Mouse (Mus musculus): ENCODE measurements around the gene Oaz1. TPM values are rescaled to one million over a fixed set of nuclear protein-coding genes. Genes with fewer than 3 reads are reported as not detected.
A peak's percentile ranks its signal among the peaks of the same experiment; 100 is the strongest.
"Not testable (repeated sequence)": the region's sequence is repeated elsewhere in the genome, so short reads cannot be mapped to it uniquely, and the experiment has no call there.

Oaz1 gene
- polyA plus RNA-seq, 1 experiment from 2014 or later = 1,581 TPM

- 65% methylated on average over 7 of the region's 7 CpGs for WGBS
- H3K9ac ChIP-seq = no peak overlapping the region
- H3K27ac ChIP-seq = no peak overlapping the region
- H3K9me3 ChIP-seq (replicated peaks) = no peaks in the 10 kb centered on the region
- ATAC-seq = no peak
- no peak overlapping the region for H3K4me3 ChIP-seq
- no peaks in the 10 kb centered on the region for H3K36me3 ChIP-seq (ENCODE audit: poor library complexity, severe bottlenecking)
- peaks cover 29% of the 10 kb centered on the region for H3K27me3 ChIP-seq
- no peak overlapping the region for H3K4me2 ChIP-seq
- no peaks in the 10 kb centered on the region for H3K4me1 ChIP-seq
These were observed 11.7 kb upstream of the Oaz1 start for GRCm38 (mm10) chr10:80814800-80815199.

GRCm38 (mm10) chr10:80816303-80816702, 10.2 kb upstream of the Oaz1 start:
- WGBS = 79% methylated on average over 3 of the region's 3 CpGs
- H3K9ac ChIP-seq; H3K27ac ChIP-seq; H3K36me3 ChIP-seq (ENCODE audit: poor library complexity, severe bottlenecking); H3K4me1 ChIP-seq; H3K4me3 ChIP-seq; ATAC-seq; H3K9me3 ChIP-seq (replicated peaks); H3K4me2 ChIP-seq: not testable (repeated sequence)
- H3K27me3 ChIP-seq = peaks cover 14% of the 10 kb centered on the region; the same call in 1 of the 2 replicates

- no peak overlapping the region for H3K4me2 ChIP-seq
- H3K4me1 ChIP-seq = no peaks in the 10 kb centered on the region
- H3K4me3 ChIP-seq = no peak overlapping the region
- WGBS = 66% methylated on average over 2 of the region's 2 CpGs
- H3K9ac ChIP-seq = no peak overlapping the region
- H3K27ac ChIP-seq = no peak overlapping the region
- peaks cover 8% of the 10 kb centered on the region; the same call in 1 of the 2 replicates for H3K27me3 ChIP-seq
- ATAC-seq = no peak
- no peaks in the 10 kb centered on the region for H3K36me3 ChIP-seq (ENCODE audit: poor library complexity, severe bottlenecking)
- no peaks in the 10 kb centered on the region for H3K9me3 ChIP-seq (replicated peaks)
These were observed 9.3 kb upstream of the Oaz1 start for GRCm38 (mm10) chr10:80817164-80817563.

- 84% methylated on average over 7 of the region's 7 CpGs for WGBS
These were observed 8.5 kb upstream of the Oaz1 start for GRCm38 (mm10) chr10:80817955-80818354.

GRCm38 (mm10) chr10:80818599-80819281, 7.7 kb upstream of the Oaz1 start:
- H3K4me1 ChIP-seq = no peaks in the 10 kb centered on the region
- 68% methylated on average over 6 of the region's 6 CpGs for WGBS

More at GRCm38 (mm10) chr10:80817955-80818354, 8.5 kb upstream of the Oaz1 start:
- not testable (repeated sequence) for H3K9me3 ChIP-seq (replicated peaks); H3K9ac ChIP-seq; H3K4me1 ChIP-seq; H3K27ac ChIP-seq; H3K4me2 ChIP-seq; H3K4me3 ChIP-seq; H3K36me3 ChIP-seq (ENCODE audit: poor library complexity, severe bottlenecking); H3K27me3 ChIP-seq; ATAC-seq

GRCm38 (mm10) chr10:80819406-80819805, 7.0 kb upstream of the Oaz1 start:
- H3K4me2 ChIP-seq = no peak overlapping the region
- WGBS = 68% methylated on average over 3 of the region's 3 CpGs
- H3K27me3 ChIP-seq = no peaks in the 10 kb centered on the region
- H3K9me3 ChIP-seq (replicated peaks) = no peaks in the 10 kb centered on the region
- H3K36me3 ChIP-seq (ENCODE audit: poor library complexity, severe bottlenecking) = no peaks in the 10 kb centered on the region
- no peak overlapping the region for H3K27ac ChIP-seq
- ATAC-seq = no peak
- no peaks in the 10 kb centered on the region for H3K4me1 ChIP-seq
- 0 out of 2 replicates have a peak overlapping the region, but pooled peaks have one; percentile 1 for H3K9ac ChIP-seq
- H3K4me3 ChIP-seq = no peak overlapping the region

More at GRCm38 (mm10) chr10:80818599-80819281, 7.7 kb upstream of the Oaz1 start:
- Histone ChIP-seq H3K4me2 (no peak overlapping the region), H3K4me3 (no peak overlapping the region), H3K27me3 (no peaks in the 10 kb centered on the region), H3K9ac (no peak overlapping the region), H3K36me3 (ENCODE audit: poor library complexity, severe bottlenecking) (no peaks in the 10 kb centered on the region), H3K27ac (no peak overlapping the region), H3K9me3 (replicated peaks) (no peaks in the 10 kb centered on the region)
- no peak for ATAC-seq

- no peak for ATAC-seq
- H3K4me3 ChIP-seq = no peak overlapping the region
- H3K9me3 ChIP-seq (replicated peaks) = no peaks in the 10 kb centered on the region
- WGBS = 44% methylated on average over 2 of the region's 2 CpGs
- 0 out of 2 replicates have a peak, but pooled peaks cover 3% of the 10 kb centered on the region for H3K4me1 ChIP-seq
- H3K36me3 ChIP-seq (ENCODE audit: poor library complexity, severe bottlenecking) = no peaks in the 10 kb centered on the region
- H3K27ac ChIP-seq = no peak overlapping the region
- no peak overlapping the region for H3K9ac ChIP-seq
- no peak overlapping the region for H3K4me2 ChIP-seq
- no peaks in the 10 kb centered on the region for H3K27me3 ChIP-seq
These were observed 4.5 kb upstream of the Oaz1 start for GRCm38 (mm10) chr10:80821991-80822390.

- no peak for ATAC-seq
- 85% methylated on average over 5 of the region's 5 CpGs for WGBS
- no peaks in the 10 kb centered on the region for H3K27me3 ChIP-seq
- H3K36me3 ChIP-seq (ENCODE audit: poor library complexity, severe bottlenecking) = no peaks in the 10 kb centered on the region
- H3K9ac ChIP-seq = no peak overlapping the region
- no peaks in the 10 kb centered on the region for H3K9me3 ChIP-seq (replicated peaks)
- no peak overlapping the region for H3K4me2 ChIP-seq
- no peak overlapping the region for H3K27ac ChIP-seq
- peaks cover 5% of the 10 kb centered on the region for H3K4me1 ChIP-seq
- no peak overlapping the region for H3K4me3 ChIP-seq
These were observed 3.9 kb upstream of the Oaz1 start for GRCm38 (mm10) chr10:80822528-80822927.

- no peak for ATAC-seq
- Histone ChIP-seq H3K4me3 (no peak overlapping the region), H3K4me1 (peaks cover 13% of the 10 kb centered on the region), H3K9ac (no peak overlapping the region), H3K4me2 (no peak overlapping the region), H3K27me3 (no peaks in the 10 kb centered on the region), H3K36me3 (ENCODE audit: poor library complexity, severe bottlenecking) (peaks cover 4% of the 10 kb centered on the region; the same call in 1 of the 2 replicates), H3K27ac (no peak overlapping the region), H3K9me3 (replicated peaks) (no peaks in the 10 kb centered on the region)
- WGBS = 98% methylated on average over 1 of the region's 1 CpGs
These were observed 3.1 kb upstream of the Oaz1 start for GRCm38 (mm10) chr10:80823316-80823715.

GRCm38 (mm10) chr10:80823847-80824643, 2.4 kb upstream of the Oaz1 start:
- Histone ChIP-seq H3K36me3 (ENCODE audit: poor library complexity, severe bottlenecking) (peaks cover 9% of the 10 kb centered on the region), H3K9ac (no peak overlapping the region), H3K4me3 (no peak overlapping the region), H3K4me2 (no peak overlapping the region), H3K27me3 (no peaks in the 10 kb centered on the region), H3K9me3 (replicated peaks) (no peaks in the 10 kb centered on the region), H3K4me1 (peaks cover 18% of the 10 kb centered on the region), H3K27ac (no peak overlapping the region)
- no peak for ATAC-seq
- 72% methylated on average over 8 of the region's 8 CpGs for WGBS

GRCm38 (mm10) chr10:80824827-80825226, 1.6 kb upstream of the Oaz1 start:
- Histone ChIP-seq H3K36me3 (ENCODE audit: poor library complexity, severe bottlenecking) (peaks cover 17% of the 10 kb centered on the region), H3K27ac (no peak overlapping the region), H3K9ac (no peak overlapping the region), H3K4me1 (peaks cover 25% of the 10 kb centered on the region), H3K4me2 (no peak overlapping the region), H3K9me3 (replicated peaks) (no peaks in the 10 kb centered on the region), H3K4me3 (no peak overlapping the region), H3K27me3 (no peaks in the 10 kb centered on the region)
- ATAC-seq = no peak
- WGBS = 83% methylated on average over 2 of the region's 2 CpGs

GRCm38 (mm10) chr10:80827063-80827869, 810 bp downstream of the Oaz1 start:
- Histone ChIP-seq H3K9ac (peak overlapping the region; percentile 92), H3K27ac (peak overlapping the region; percentile 86), H3K36me3 (ENCODE audit: poor library complexity, severe bottlenecking) (peaks cover 32% of the 10 kb centered on the region), H3K9me3 (replicated peaks) (no peaks in the 10 kb centered on the region), H3K27me3 (no peaks in the 10 kb centered on the region), H3K4me1 (peaks cover 42% of the 10 kb centered on the region), H3K4me3 (peak overlapping the region; percentile 78), H3K4me2 (peak overlapping the region; percentile 90)
- ATAC-seq = no peak
- 8% methylated on average over 29 of the region's 29 CpGs for WGBS
